Mouse (Mus musculus) liver, embryonic 14.5 days (tissue): ENCODE data around the gene Ksr2.

ENCODE experiments used
- CTCF ChIP-seq: IDR thresholded peaks from 2 replicates; pipeline ENCODE4 v1.5.1; 2016; ENCODE audit warnings: antibody characterized with exemption, low read depth, control low read depth
- EP300 ChIP-seq: IDR thresholded peaks from 2 replicates; pipeline ENCODE4 v1.6.1; 2016; ENCODE audit warnings: antibody characterized with exemption, low read depth

DNA sequence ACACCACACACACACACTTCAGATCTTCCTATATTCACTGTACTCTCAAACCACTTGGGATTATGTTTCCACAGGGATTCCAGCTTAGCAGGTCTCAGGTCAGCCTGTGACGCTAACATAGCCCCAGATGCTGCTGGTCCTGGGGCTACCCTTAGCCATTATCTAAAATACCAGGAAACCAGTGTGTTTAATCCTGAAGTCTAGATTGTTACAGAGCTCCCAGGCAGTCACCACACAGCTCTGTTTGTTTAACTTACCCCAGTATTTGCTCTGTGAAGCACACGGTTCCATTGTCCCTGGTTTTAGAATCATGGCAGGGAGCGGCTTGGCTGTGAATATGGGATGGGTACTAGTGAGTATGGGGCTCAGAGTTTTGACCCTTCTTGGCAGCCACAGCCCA, 125.4 kb downstream of the Ksr2 start:
- TF ChIP-seq CTCF (no peak), EP300 (no peak)
